Mouse (Mus musculus) hindbrain, embryonic 15.5 days (tissue): ENCODE results near the gene Olfr846. TPM values are rescaled to one million over a fixed set of nuclear protein-coding genes. Genes with fewer than 3 reads are reported as not detected.

ENCODE experiments used
- ATAC-seq: fragments of 200-750 bp; cut with Nextera tagmentation; 2 replicates; pipeline ENCODE4 v1.8.0; 2017; ENCODE audit warnings: low read depth, moderate number of reproducible peaks, moderate TSS enrichment; ENCODE audit not compliant: low FRiP score
- H3K27ac ChIP-seq: fragments of 300-500 bp; sonication (generic); replicated peaks from 2 replicates; pipeline ENCODE4 v1.5.1; 2015; ENCODE audit warnings: mild to moderate bottlenecking, inconsistent platforms
- H3K27me3 ChIP-seq: fragments of 300-500 bp; sonication (generic); 2 replicates; pipeline ENCODE4 v1.6.1; 2015; ENCODE audit warnings: control low read depth, inconsistent platforms
- H3K36me3 ChIP-seq: fragments of 300-500 bp; sonication (generic); 2 replicates; pipeline ENCODE4 v1.6.1; 2015; ENCODE audit warnings: control low read depth, inconsistent platforms
- H3K4me1 ChIP-seq: fragments of 300-500 bp; sonication (generic); replicated peaks from 2 replicates; pipeline ENCODE4 v1.6.1; 2015; ENCODE audit warnings: control low read depth, inconsistent platforms
- H3K4me2 ChIP-seq: fragments of 300-500 bp; sonication (generic); 2 replicates; pipeline ENCODE4 v1.6.1; 2015; ENCODE audit warnings: moderate library complexity, mild to moderate bottlenecking, inconsistent platforms
- H3K4me3 ChIP-seq: fragments of 300-500 bp; sonication (generic); 2 replicates; pipeline ENCODE4 v1.5.1; 2015; ENCODE audit warnings: mild to moderate bottlenecking, inconsistent platforms
- H3K9ac ChIP-seq: fragments of 300-500 bp; sonication (generic); 2 replicates; pipeline ENCODE4 v1.6.1; 2015; ENCODE audit warnings: inconsistent platforms
- H3K9me3 ChIP-seq: fragments of 300-500 bp; sonication (generic); 2 replicates; pipeline ENCODE4 v1.6.1; 2016; ENCODE audit warnings: control low read depth, inconsistent platforms
- WGBS: fragments of 180-500 bp; shearing (Covaris S2); methylation state at CpG from one replicate; pipeline ENCODE4 v1.1.7; 2015; 5-methylcytosine and 5-hydroxymethylcytosine counted together
- polyA plus RNA-seq: library from polyadenylated mRNA; unstranded; fragments of >200 nt; fragmentation: Nextera tagmentation; extraction: Ambion mirVana; gene quantifications from 2 replicates; pipeline ENCODE4 v1.2.1, GENCODE M21; 2015

Olfr846 gene
- polyA plus RNA-seq: not detected in 2 replicates

GRCm38 (mm10) chr9:19363905-19364304 is at the start of gene Olfr846:
Gene Olfr846, minus strand, starts transcription at chr9:19364005.
- H3K9ac ChIP-seq: no peak within 1 kb of the TSS
- H3K9me3 ChIP-seq: peaks cover 4% of the 10 kb centered on the region; the same call in 1 of the 2 replicates
- H3K27ac ChIP-seq: no peak within 1 kb of the TSS
- no peak within 1 kb of the TSS for H3K4me2 ChIP-seq
- H3K27me3 ChIP-seq: no peaks in the 10 kb centered on the region
- ATAC-seq: no peak
- H3K4me1 ChIP-seq: no peaks in the 10 kb centered on the region
- H3K36me3 ChIP-seq: no peaks in the 10 kb centered on the region
- 49% methylated on average over 1 of the region's 1 CpGs for WGBS
- H3K4me3 ChIP-seq: no peak within 1 kb of the TSS

GRCm38 (mm10) chr9:19378569-19378968 is 14.8 kb upstream of the Olfr846 start, which contains the start of gene Olfr847:
Gene Olfr847, minus strand, starts transcription at chr9:19378669.
- Histone ChIP-seq H3K9ac (no peak within 1 kb of the TSS), H3K4me1 (no peaks in the 10 kb centered on the region), H3K4me2 (no peak within 1 kb of the TSS), H3K36me3 (no peaks in the 10 kb centered on the region), H3K27ac (no peak within 1 kb of the TSS), H3K4me3 (no peak within 1 kb of the TSS), H3K27me3 (no peaks in the 10 kb centered on the region), H3K9me3 (0 out of 2 replicates have a peak, but pooled peaks cover 3% of the 10 kb centered on the region)
- no peak for ATAC-seq
- 70% methylated on average over 1 of the region's 1 CpGs for WGBS

- no peaks in the 10 kb centered on the region for H3K36me3 ChIP-seq
- H3K9me3 ChIP-seq: no peaks in the 10 kb centered on the region
- H3K27ac ChIP-seq: no peak within 1 kb of the TSS
- no peak within 1 kb of the TSS for H3K9ac ChIP-seq
- WGBS: 69% methylated on average over 1 of the region's 1 CpGs
- H3K4me2 ChIP-seq: no peak within 1 kb of the TSS
- H3K27me3 ChIP-seq: no peaks in the 10 kb centered on the region
- H3K4me3 ChIP-seq: no peak within 1 kb of the TSS
- no peak for ATAC-seq
- H3K4me1 ChIP-seq: no peaks in the 10 kb centered on the region
Observed at GRCm38 (mm10) chr9:19336157-19336556, 27.6 kb downstream of the Olfr846 start, which contains the start of gene Olfr845. Gene Olfr845, plus strand, starts transcription at chr9:19336457.

GRCm38 (mm10) chr9:19316047-19316446 is 47.8 kb downstream of the Olfr846 start, which contains the start of gene Olfr844:
Gene Olfr844, plus strand, starts transcription at chr9:19316347.
- no peak for ATAC-seq
- no peaks in the 10 kb centered on the region for H3K36me3 ChIP-seq
- no peak within 1 kb of the TSS for H3K9ac ChIP-seq
- no peaks in the 10 kb centered on the region for H3K9me3 ChIP-seq
- no peaks in the 10 kb centered on the region for H3K27me3 ChIP-seq
- no peak within 1 kb of the TSS for H3K27ac ChIP-seq
- H3K4me1 ChIP-seq: no peaks in the 10 kb centered on the region
- H3K4me3 ChIP-seq: no peak within 1 kb of the TSS
- H3K4me2 ChIP-seq: no peak within 1 kb of the TSS

Other genes starting within 250 kb of the Olfr846 start
- not detected in 2 replicates for gene Olfr836, start 243.6 kb downstream of the Olfr846 start, polyA plus RNA-seq
- gene Olfr837, start 227.7 kb downstream of the Olfr846 start, polyA plus RNA-seq: not detected in 2 replicates
- gene Olfr839-ps1, start 186.7 kb downstream of the Olfr846 start, polyA plus RNA-seq: not detected in 2 replicates
- not detected in 2 replicates for gene Olfr843, start 112.0 kb downstream of the Olfr846 start, polyA plus RNA-seq
- not detected in 2 replicates for gene Olfr844, start 47.7 kb downstream of the Olfr846 start, polyA plus RNA-seq
- not detected in 2 replicates for gene Olfr845, start 27.5 kb downstream of the Olfr846 start, polyA plus RNA-seq
- gene Olfr847, start 14.7 kb upstream of the Olfr846 start, polyA plus RNA-seq: not detected in 2 replicates
- not detected in 2 replicates for gene Olfr849, start 76.3 kb upstream of the Olfr846 start, polyA plus RNA-seq
- not detected in 2 replicates for gene Olfr850, start 114.2 kb upstream of the Olfr846 start, polyA plus RNA-seq
- gene Olfr851, start 129.3 kb upstream of the Olfr846 start, polyA plus RNA-seq: not detected in 2 replicates
- not detected in 2 replicates for gene Olfr853, start 177.1 kb upstream of the Olfr846 start, polyA plus RNA-seq
- not detected in 2 replicates for gene Olfr854, start 203.4 kb upstream of the Olfr846 start, polyA plus RNA-seq
- not detected in 2 replicates for gene Olfr855, start 218.6 kb upstream of the Olfr846 start, polyA plus RNA-seq